Mouse (Mus musculus): ENCODE results near the gene Dffa. TPM values are rescaled to one million over a fixed set of nuclear protein-coding genes. Genes with fewer than 3 reads are reported as not detected.
"Not testable (repeated sequence)": the region's sequence is repeated elsewhere in the genome, so short reads cannot be mapped to it uniquely, and the experiment has no call there.

The Dffa gene
- total RNA-seq, 2 experiments from 2014 or later, result 33.5 to 39.0 TPM

- intact Hi-C loops (cut with DNase I), result no loop called here
- no peak for DNase-seq
Measured at GRCm38 (mm10) chr4:149143594-149143993, 39.6 kb downstream of the Dffa start.

- intact Hi-C loops (cut with DNase I), result loop anchor here (1.0 kb wide), 1 partner anchor 38 kb away; no protein-coding TSS in a partner anchor
- DNase-seq, result peak; percentile 79 to 88
Measured at GRCm38 (mm10) chr4:149144459-149144858, 40.5 kb downstream of the Dffa start.

DNA sequence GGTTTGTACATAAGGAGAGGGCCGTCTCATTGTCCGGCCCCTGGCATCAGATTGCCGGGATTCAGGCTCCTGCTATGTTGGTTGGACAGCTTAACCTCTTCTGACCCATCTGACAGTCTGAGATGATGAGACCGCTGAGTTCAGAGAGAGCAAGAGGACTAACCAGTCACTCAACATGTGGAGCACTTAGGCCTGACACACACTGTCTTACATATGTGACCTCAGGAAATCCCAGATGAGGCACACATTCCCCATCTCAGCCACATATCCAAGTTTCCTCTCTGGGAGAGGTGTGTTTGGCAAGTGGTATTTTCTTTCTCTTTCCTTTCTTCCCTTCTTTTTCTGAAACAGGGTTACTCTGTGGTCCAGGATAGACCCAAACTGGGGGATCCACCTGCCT is 41.2 kb downstream of the Dffa start:
- no peak for DNase-seq
- intact Hi-C loops (cut with DNase I), result loop anchor here (5.0 kb wide), 1 partner anchor 397 kb away; no protein-coding TSS in a partner anchor

GRCm38 (mm10) chr4:149147528-149147927 is 43.6 kb downstream of the Dffa start:
- intact Hi-C loops (cut with DNase I), result loop anchor here (5.0 kb wide), 1 partner anchor 395 kb away; no protein-coding TSS in a partner anchor

DNA sequence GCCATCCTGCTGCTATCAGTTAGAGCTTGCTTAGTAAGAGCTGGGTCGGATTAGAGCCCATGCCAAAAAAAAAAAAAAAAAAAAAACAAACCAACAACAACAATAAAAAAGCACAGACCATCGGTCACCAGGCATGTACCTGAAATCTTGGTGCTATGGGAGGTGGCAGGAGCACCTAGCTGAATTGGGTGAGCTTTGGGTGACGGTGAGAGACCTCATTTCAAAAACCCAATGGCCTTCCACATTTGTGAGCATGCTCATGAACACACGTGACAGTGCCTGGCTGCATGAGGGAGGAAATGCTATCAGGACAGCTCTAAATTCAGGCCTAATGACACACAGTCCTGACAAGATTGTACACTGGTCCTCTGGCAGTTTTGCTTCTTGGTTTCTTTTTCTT is 44.1 kb downstream of the Dffa start:
- intact Hi-C loops (cut with DNase I), result loop anchor here (5.0 kb wide), 1 partner anchor 394 kb away; no protein-coding TSS in a partner anchor
- no peak for DNase-seq

More at GRCm38 (mm10) chr4:149147528-149147927, 43.6 kb downstream of the Dffa start:
- DNase-seq, result no peak

- DNase-seq, result no peak
- intact Hi-C loops (cut with DNase I), result loop anchor here (5.0 kb wide), 1 partner anchor 393 kb away; no protein-coding TSS in a partner anchor
Measured at GRCm38 (mm10) chr4:149149196-149149595, 45.2 kb downstream of the Dffa start.

- peak; percentile 43 to 51 for DNase-seq
- intact Hi-C loops (cut with DNase I), result loop anchor here (5.0 kb wide), 1 partner anchor 393 kb away; no protein-coding TSS in a partner anchor
Measured at GRCm38 (mm10) chr4:149149611-149150010, 45.7 kb downstream of the Dffa start.

DNA sequence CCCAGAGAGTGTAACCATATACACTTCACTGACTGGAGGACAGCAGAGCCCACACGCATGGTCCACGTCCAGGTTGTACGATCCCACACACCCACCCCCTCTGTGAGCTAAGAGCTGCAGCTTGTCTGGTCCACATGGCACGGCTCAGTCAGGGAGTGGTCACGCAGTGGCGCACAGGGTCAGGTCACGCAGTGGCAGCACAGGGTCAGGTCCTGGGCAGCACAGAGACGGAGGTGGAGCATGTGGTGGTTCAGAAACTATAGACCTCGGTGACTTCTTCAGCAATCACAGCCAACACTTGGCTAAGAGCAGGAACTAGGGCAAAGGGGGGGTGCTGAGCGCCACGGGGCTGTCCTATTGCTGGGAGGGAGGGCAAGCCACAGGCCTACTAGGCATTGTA is 46.3 kb downstream of the Dffa start:
- intact Hi-C loops (cut with DNase I), result no loop called here
- DNase-seq, result no peak

- no peak for DNase-seq
- intact Hi-C loops (cut with DNase I), result no loop called here
Measured at GRCm38 (mm10) chr4:149150721-149151120, 46.8 kb downstream of the Dffa start.

- DNase-seq, result no peak
- intact Hi-C loops (cut with DNase I), result no loop called here
Measured at GRCm38 (mm10) chr4:149154859-149155258, 50.9 kb downstream of the Dffa start.

GRCm38 (mm10) chr4:149155711-149156110 is 51.8 kb downstream of the Dffa start:
- intact Hi-C loops (cut with DNase I), result no loop called here

DNA sequence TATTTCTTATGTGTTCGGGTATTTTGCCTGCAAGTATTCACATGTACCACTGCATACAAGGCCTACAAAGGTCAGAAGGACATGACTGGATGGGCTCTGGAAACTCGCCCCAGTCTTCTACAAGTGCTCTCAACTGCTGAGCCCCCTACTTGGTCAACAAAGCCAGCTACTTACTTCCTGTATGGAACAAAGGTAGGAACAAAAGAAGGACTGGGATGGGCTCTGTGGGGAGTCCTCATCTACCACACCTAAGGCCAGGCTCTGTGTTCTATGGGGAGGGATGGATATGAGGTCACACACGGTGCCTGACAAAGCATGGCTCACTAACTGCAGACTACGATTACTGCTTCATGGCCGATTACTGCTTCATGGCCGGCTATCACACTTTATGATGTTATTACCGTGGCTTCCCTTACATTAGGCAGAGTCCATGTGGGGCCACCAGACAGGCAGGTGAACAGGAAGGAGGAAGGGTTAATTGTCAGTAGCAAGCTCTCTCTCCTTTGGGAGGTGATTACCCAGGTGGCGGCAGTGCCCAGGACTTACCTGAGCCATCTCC is 53.5 kb downstream of the Dffa start:
- intact Hi-C loops (cut with DNase I), result no loop called here
- no peak for DNase-seq

More at GRCm38 (mm10) chr4:149155711-149156110, 51.8 kb downstream of the Dffa start:
- DNase-seq, result no peak

DNA sequence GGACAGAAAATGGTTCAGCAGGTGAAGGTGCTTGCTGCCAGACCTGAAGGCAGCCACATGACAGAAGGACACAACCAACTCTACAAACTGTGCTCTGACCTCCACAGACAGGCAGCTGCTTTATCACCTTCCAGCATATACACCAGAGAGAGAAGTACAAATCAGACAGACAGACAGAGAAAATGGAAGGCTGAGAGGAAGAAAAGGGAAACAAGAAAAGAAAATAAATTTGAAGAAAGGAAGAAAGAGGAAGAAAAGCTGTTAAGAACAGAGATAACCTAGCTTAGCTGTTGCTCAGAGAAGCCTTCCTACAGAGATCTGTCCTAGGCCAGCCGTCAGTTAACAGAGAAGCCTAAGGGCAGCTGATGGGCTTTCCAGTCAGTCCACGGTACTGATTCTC is 55.3 kb downstream of the Dffa start:
- intact Hi-C loops (cut with DNase I), result no loop called here
- no peak for DNase-seq

DNA sequence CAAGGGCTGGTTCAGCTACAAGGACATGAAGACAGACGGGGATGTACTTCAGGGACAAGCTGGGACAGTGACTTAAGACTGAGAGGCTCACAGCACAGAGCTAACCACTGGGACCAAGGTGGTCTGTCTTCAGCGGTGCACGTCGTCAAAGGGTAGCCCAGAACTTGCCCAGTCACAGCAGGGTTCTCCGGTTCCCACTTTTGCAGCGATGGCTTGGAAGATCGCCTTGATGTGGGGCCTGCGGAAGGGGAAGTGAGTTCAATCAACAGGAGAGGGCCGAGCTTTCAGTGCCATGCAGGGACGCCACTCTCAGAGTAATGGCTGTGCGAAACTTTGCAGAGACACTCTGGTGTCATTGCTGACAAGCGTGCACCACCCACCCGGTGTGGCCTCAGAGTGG is 55.9 kb downstream of the Dffa start:
- intact Hi-C loops (cut with DNase I), result no loop called here
- no peak for DNase-seq

DNA sequence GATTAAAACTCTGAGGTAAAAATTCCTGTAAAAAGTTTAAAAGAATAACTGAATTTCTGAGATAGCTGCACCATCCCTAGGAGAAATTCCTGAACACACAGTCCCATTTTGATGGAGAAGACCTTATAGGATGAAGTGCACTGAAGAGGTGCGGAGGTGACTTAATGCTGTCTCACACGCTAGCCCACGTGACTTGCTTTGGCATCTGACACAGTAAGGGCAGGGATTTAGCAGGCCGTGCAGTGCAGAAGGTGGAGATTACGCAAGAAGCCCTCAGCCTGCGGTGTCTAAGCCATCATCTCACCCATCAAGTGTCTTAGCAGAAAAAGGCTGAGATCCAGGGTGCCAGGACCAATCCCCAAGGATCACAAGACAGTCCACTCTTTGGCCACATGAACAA is 57.2 kb downstream of the Dffa start:
- no peak for DNase-seq
- intact Hi-C loops (cut with DNase I), result no loop called here

DNA sequence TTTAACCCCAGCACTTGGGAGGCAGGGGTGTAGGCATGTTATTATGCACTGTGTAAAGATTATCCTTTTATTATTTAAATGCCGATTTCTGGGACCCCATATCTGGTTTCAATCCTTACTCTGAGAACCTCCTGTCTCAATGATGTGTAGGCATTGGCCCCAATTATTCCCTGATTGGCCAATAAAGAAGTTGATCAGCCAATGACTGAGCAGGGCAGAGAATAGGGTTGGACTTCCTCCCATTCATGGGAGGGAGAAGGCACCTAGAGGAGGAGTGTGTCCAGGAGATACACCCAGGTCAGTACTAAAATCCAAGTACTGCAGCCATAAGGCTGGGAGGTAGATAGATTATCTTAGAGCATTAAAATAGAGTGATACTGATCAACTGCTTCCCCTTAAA is 59.2 kb downstream of the Dffa start:
- intact Hi-C loops (cut with DNase I), result no loop called here
- DNase-seq, result no peak

GRCm38 (mm10) chr4:149164150-149164549 is 60.2 kb downstream of the Dffa start:
- no peak for DNase-seq
- intact Hi-C loops (cut with DNase I), result no loop called here

GRCm38 (mm10) chr4:149166215-149166946 is 62.4 kb downstream of the Dffa start, which contains the start of gene Pgd:
Gene Pgd (minus strand): TSS chr4:149166771.
- intact Hi-C loops (cut with DNase I), result no loop called here
- peak; percentile 96 for DNase-seq

GRCm38 (mm10) chr4:149166957-149167611 is 63.1 kb downstream of the Dffa start:
- peak; percentile 30 to 41 for DNase-seq
- intact Hi-C loops (cut with DNase I), result no loop called here

DNA sequence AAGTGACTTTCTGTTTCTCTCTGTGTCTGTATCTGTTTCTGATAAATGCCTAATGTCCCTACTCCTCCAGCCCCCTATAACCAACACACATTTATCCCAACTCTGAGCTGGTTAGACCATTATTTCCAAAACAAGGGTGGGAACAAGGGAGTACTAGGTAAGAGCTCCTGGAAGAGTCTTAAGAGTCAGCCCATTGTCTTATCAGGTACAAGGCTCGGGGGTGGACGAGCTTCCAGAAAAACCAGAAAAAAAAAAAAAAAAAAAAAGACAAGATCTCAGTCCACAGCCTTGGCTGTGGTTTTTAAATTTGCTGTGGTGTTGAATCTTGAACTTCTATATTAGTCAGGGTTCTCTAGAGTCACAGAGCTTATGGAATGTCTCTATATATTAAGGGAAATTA is 64.1 kb downstream of the Dffa start:
- intact Hi-C loops (cut with DNase I), result no loop called here
- no peak for DNase-seq

GRCm38 (mm10) chr4:149169926-149170325 is 66.0 kb downstream of the Dffa start:
- DNase-seq; intact Hi-C loops (cut with DNase I): not testable (repeated sequence)

Measured in heart, postnatal 14 days (tissue).